Mouse (Mus musculus): ENCODE measurements at regions not wholly inside any gene's neighbourhood (a gene's known extent, or its start where the extent isn't known, plus 50 kb on each side); places are given as distances from the start of the nearest gene placed in this dataset.
A peak's percentile ranks its signal among the peaks of the same experiment; 100 is the strongest.

GRCm38 (mm10) chr13:79868481-79869225 is 1014.5 kb upstream of the Arrdc3 start:
- TF ChIP-seq CTCF (conservative IDR thresholded peaks at IDR 0.05; ENCODE audit: low read length) (no peak), NANOG (IDR thresholded peaks at IDR 0.05; ENCODE audit: borderline replicate concordance, low read length) (peak; percentile 27; the same call in 1 of the 2 replicates), POU5F1 (IDR thresholded peaks at IDR 0.05; ENCODE audit: borderline replicate concordance, low read length) (no peak)
